Mouse (Mus musculus): ENCODE data around the gene Gramd4.
A peak's percentile ranks its signal among the peaks of the same experiment; 100 is the strongest.

Gramd4 gene

DNA sequence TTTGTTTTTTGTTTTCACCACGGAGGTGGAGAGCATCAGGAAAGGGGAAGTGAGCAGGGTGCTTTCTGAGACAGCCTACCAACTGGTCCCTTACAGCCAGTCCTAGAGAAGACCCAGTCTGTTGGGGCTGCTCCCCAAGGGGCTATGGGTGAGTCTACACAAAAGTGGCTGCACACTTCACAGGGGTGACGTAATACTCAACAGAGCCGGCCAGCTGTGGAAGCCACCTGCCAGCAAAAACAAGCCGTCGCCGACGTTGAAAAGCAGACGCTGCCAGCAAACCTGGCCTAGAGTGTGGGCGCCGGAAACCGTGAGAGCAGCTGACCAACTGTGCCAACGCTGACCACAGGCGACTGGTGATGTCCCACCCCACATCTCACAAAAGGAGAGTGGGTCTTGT, 125.2 kb downstream of the Gramd4 start:
- no peak for DNase-seq (ENCODE audit: low spot score)

GRCm38 (mm10) chr15:86183484-86183883, 126.0 kb downstream of the Gramd4 start:
- DNase-seq (ENCODE audit: low spot score): no peak

- DNase-seq (ENCODE audit: low spot score): no peak
Measured at GRCm38 (mm10) chr15:86184071-86184470, 126.6 kb downstream of the Gramd4 start.

DNA sequence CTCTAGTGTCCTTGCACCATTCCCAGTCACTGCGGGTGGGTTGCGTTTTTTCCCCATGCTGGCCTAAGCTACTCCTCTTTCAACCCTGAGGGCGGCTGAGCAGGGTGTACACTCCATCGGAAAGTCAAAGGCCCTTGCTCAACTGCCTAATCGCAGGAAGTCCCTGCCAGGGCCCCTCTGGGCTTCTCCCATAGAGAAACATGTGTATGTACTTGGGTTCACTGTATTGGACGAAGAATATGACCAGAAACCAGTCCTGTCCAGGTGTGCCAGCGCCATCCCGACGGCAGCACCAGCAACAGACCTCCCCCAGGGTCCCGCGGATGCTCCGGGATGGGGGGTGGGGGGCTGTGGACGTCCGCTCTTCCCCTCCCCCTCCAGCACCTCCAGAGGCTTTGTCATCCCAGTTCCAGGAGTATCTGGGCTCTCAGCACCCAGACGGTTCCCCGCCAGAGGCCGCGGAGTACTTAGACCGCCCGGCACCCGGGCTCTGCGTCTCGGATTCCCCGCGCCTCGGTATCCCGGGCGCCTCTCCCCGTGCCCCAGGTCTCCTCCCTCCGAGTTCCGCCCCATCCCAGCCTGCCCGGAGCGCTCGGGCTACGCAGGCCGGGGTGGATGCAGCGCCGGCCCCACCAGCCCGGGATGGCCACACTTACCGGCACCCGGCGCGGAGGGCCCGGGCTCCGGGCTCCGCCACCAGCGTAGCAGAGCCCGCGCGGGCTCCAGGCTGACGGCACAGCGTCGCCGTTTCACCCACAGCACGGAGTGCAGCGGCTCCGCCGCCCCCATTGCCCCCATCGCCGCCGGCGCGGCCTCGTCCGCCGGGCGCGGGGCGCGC, 127.6 kb downstream of the Gramd4 start:
- DNase-seq (ENCODE audit: low spot score): peak; percentile 54

- peak; percentile 78 for DNase-seq (ENCODE audit: low spot score)
Measured at GRCm38 (mm10) chr15:86185689-86186569, 128.4 kb downstream of the Gramd4 start, which contains the start of gene Cerk. Gene Cerk, minus strand, starts transcription at chr15:86186141.

- DNase-seq (ENCODE audit: low spot score): no peak
Measured at GRCm38 (mm10) chr15:86186686-86187085, 129.2 kb downstream of the Gramd4 start.

All from embryo, embryonic 10 days (tissue).